Comparison of ENCODE assay signal across 8 mouse cellular contexts in the genomic region with DNA sequence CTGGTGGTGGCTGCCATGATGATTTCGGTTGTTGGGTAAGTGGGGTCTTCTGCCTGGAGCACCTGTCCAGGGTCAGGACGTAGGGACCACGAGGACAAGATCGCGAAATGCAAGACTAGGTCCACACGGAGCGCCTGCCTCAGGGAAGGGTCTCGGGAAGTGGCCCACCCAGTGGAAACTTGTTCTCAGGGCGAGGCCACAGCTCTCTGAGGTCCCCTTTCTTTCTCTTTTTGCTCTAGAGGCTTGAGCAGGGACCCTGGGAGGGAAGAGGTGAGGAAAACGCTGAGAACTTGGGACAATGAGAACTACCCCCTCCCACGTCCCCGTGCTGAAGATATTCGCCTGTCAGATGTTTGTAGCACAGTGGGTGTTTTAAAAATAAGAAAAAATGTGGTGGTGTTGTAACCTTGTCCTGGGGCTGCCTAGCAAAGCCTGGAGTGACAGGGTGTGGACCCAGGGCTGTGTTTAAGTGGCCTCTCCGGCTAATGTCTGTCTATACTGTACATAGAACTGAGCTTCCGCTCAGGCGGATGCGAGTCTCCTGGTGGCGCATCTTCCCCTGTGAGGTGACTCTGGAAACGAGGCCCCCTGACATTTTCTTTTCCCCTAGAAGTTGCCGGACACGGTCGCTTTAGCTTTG. TPM values are rescaled to one million over a fixed set of nuclear protein-coding genes. Genes with fewer than 3 reads are reported as not detected.
A peak's percentile ranks its signal among the peaks of the same experiment; 100 is the strongest.
DNase-seq lines count a peak whose midpoint lies in the region; ATAC-seq and TF ChIP-seq lines count a peak whose summit lies in the region.
"Had no signal": no experiment of that assay in that cellular context is flagged by ENCODE, and none has a peak within 500 bp of the region (broad histone marks: within the 10 kb centered on the region; RNA-seq: fewer than 3 reads in every experiment).

No protein-coding gene starts in this region.

- H3K27me3 ChIP-seq in thymus, adult 2 months (ENCODE audit: control insufficient read depth, insufficient read depth, low read length), result no peaks in the 10 kb centered on the region
- H3K27me3 ChIP-seq in liver, embryonic 11.5 days (replicated peaks; ENCODE audit: control insufficient read depth, insufficient read depth, low read length), result no peaks in the 10 kb centered on the region
- no peaks in the 10 kb centered on the region for H3K27me3 ChIP-seq in midbrain, postnatal 0 days (ENCODE audit: insufficient read depth, low read length)

- H3K9ac ChIP-seq in liver, embryonic 11.5 days (ENCODE audit: low read depth, low read length), result peak overlapping the region; percentile 83
- peak overlapping the region; percentile 82 for H3K9ac ChIP-seq in midbrain, postnatal 0 days (replicated peaks; ENCODE audit: low read length, poor library complexity, severe bottlenecking)

- TF ChIP-seq POLR2A in thymus, adult 2 months (IDR thresholded peaks at IDR 0.05; ENCODE audit: control insufficient read depth, extremely low read depth, insufficient read depth, low read length, poor library complexity), result no peak

- H3K4me2 ChIP-seq in liver, embryonic 11.5 days, result peak overlapping the region; percentile 88
- peak overlapping the region; percentile 75 for H3K4me2 ChIP-seq in midbrain, postnatal 0 days (ENCODE audit: low read depth, low read length, poor library complexity, severe bottlenecking)

- H3K4me3 ChIP-seq in thymus, adult 2 months (ENCODE audit: control insufficient read depth, insufficient read depth, low read length), result peak overlapping the region; percentile 88
- peak overlapping the region; percentile 77 for H3K4me3 ChIP-seq in liver, embryonic 11.5 days (ENCODE audit: low read depth, low read length)
- peak overlapping the region; percentile 67 for H3K4me3 ChIP-seq in midbrain, postnatal 0 days (ENCODE audit: low read depth, low read length)

- H3K27ac ChIP-seq in thymus, adult 2 months (ENCODE audit: control insufficient read depth, insufficient read depth, low read length), result peak overlapping the region; percentile 88
- H3K27ac ChIP-seq in liver, embryonic 11.5 days (ENCODE audit: low read depth, low read length), result peak overlapping the region; percentile 10
- H3K27ac ChIP-seq in midbrain, postnatal 0 days (ENCODE audit: low read depth, low read length), result peak overlapping the region; percentile 59

- H3K36me3 ChIP-seq in thymus, adult 2 months (ENCODE audit: control insufficient read depth, insufficient read depth, low read length), result no peaks in the 10 kb centered on the region
- H3K36me3 ChIP-seq in liver, embryonic 11.5 days (ENCODE audit: control insufficient read depth, insufficient read depth, low read length), result 0 out of 2 replicates have a peak, but pooled peaks cover 6% of the 10 kb centered on the region
- no peaks in the 10 kb centered on the region for H3K36me3 ChIP-seq in midbrain, postnatal 0 days (ENCODE audit: insufficient read depth, low read length)

- peak; percentile 20 to 24; a peak in 2 of 4 replicates for ATAC-seq in hematopoietic stem cell, adult 5-6 weeks (replicated peaks in 1 of 2; ENCODE audit: insufficient read depth in 1 of 2, low FRiP score in 2 of 2, low TSS enrichment in 1 of 2, low read depth in 1 of 2, poor library complexity in 2 of 2, severe bottlenecking in 2 of 2)
- peak; percentile 83 for ATAC-seq in liver, embryonic 11.5 days (replicated peaks; ENCODE audit: low FRiP score)
- ATAC-seq in midbrain, postnatal 0 days (ENCODE audit: low FRiP score), result peak; percentile 61

- WGBS in thymus, adult 2 months, result under 1% methylated on average over 22 of the region's 22 CpGs
- WGBS in liver, embryonic 11.5 days, result 4% methylated on average over 22 of the region's 22 CpGs
- 1% methylated on average over 22 of the region's 22 CpGs for WGBS in midbrain, postnatal 0 days

- no peaks in the 10 kb centered on the region for H3K9me3 ChIP-seq in liver, embryonic 11.5 days (ENCODE audit: control insufficient read depth, low read length)
- H3K9me3 ChIP-seq in midbrain, postnatal 0 days (ENCODE audit: low read length), result no peaks in the 10 kb centered on the region

- peaks cover 12% of the 10 kb centered on the region for H3K4me1 ChIP-seq in thymus, adult 2 months (replicated peaks; ENCODE audit: control insufficient read depth, insufficient read depth, low read length)
- H3K4me1 ChIP-seq in liver, embryonic 11.5 days (replicated peaks; ENCODE audit: control insufficient read depth, insufficient read depth, low read length), result peaks cover 22% of the 10 kb centered on the region
- H3K4me1 ChIP-seq in midbrain, postnatal 0 days (ENCODE audit: insufficient read depth, low read length), result peaks cover 8% of the 10 kb centered on the region; the same call in 1 of the 2 replicates

- TF ChIP-seq CTCF in thymus, adult 2 months (IDR thresholded peaks at IDR 0.05; ENCODE audit: borderline replicate concordance, control insufficient read depth, extremely low read depth, insufficient read depth, low read length, poor library complexity), result no peak
- no peak; the same call in 1 of the 2 replicates for TF ChIP-seq CTCF in midbrain, postnatal 0 days (IDR thresholded peaks at IDR 0.05)

- DNase-seq in thymus, adult 2 months, result peak; percentile 52
- no peak for DNase-seq in thymus, postnatal 10 days (ENCODE audit: low spot score in 2 of 2)
- peak; percentile 59 for DNase-seq in brain, adult 2 months (ENCODE audit: low read depth, low spot score)
- DNase-seq in liver, embryonic 11.5 days (ENCODE audit: low spot score), result peak; percentile 54
- peak; percentile 16 for DNase-seq in midbrain, postnatal 0 days (ENCODE audit: low spot score)
- no peak for DNase-seq in ovary, postnatal 36 days (ENCODE audit: low spot score)

RNA-seq across cellular contexts. Expression of a gene that starts 0.6 kb away (rescaled TPM):
- 97.8 and 102 TPM in 2 replicates for polyA plus RNA-seq in thymus, adult 2 months (2012; rRNA removed)
- 52.7 and 84.3 TPM in 2 replicates for total RNA-seq in hematopoietic stem cell, adult 5-6 weeks (2017)
- 36.4 and 38.6 TPM in 2 replicates for polyA plus RNA-seq in liver, embryonic 11.5 days (2014; fragmentation: Nextera tagmentation; extraction: Ambion mirVana)
- 115 and 118 TPM in 2 replicates for total RNA-seq in midbrain, postnatal 0 days (2014; rRNA removed)
- 151 and 153 TPM in 2 replicates for polyA plus RNA-seq in midbrain, postnatal 0 days (2015; fragmentation: Nextera tagmentation; extraction: Ambion mirVana)

RNA-seq across cellular contexts. Expression of a gene that starts 5.6 kb away (rescaled TPM):
- polyA plus RNA-seq in thymus, adult 2 months (2012; rRNA removed), result 14.3 and 18.3 TPM in 2 replicates
- 79.2 and 109 TPM in 2 replicates for total RNA-seq in hematopoietic stem cell, adult 5-6 weeks (2017)
- polyA plus RNA-seq in liver, embryonic 11.5 days (2014; fragmentation: Nextera tagmentation; extraction: Ambion mirVana), result 60.5 and 65.3 TPM in 2 replicates
- 54.5 and 68.1 TPM in 2 replicates for total RNA-seq in midbrain, postnatal 0 days (2014; rRNA removed)
- polyA plus RNA-seq in midbrain, postnatal 0 days (2015; fragmentation: Nextera tagmentation; extraction: Ambion mirVana), result 63.9 and 68.1 TPM in 2 replicates

RNA-seq across cellular contexts. Expression of a gene that starts 32.2 kb away (rescaled TPM):
- polyA plus RNA-seq in thymus, adult 2 months (2012; rRNA removed), result 3.9 and 4.7 TPM in 2 replicates
- total RNA-seq in hematopoietic stem cell, adult 5-6 weeks (2017), result 119 and 157 TPM in 2 replicates
- 21.1 and 21.8 TPM in 2 replicates for polyA plus RNA-seq in liver, embryonic 11.5 days (2014; fragmentation: Nextera tagmentation; extraction: Ambion mirVana)
- total RNA-seq in midbrain, postnatal 0 days (2014; rRNA removed), result 23.4 and 26.2 TPM in 2 replicates
- 44.1 and 51.4 TPM in 2 replicates for polyA plus RNA-seq in midbrain, postnatal 0 days (2015; fragmentation: Nextera tagmentation; extraction: Ambion mirVana)

RNA-seq across cellular contexts. Expression of a gene that starts 41.5 kb away (rescaled TPM):
- polyA plus RNA-seq in thymus, adult 2 months (2012; rRNA removed), result 0.14 and 0.73 TPM in 2 replicates
- not detected in 2 replicates for total RNA-seq in hematopoietic stem cell, adult 5-6 weeks (2017)
- polyA plus RNA-seq in liver, embryonic 11.5 days (2014; fragmentation: Nextera tagmentation; extraction: Ambion mirVana), result 0.08 TPM in 1 of 2 replicates, not detected in the other
- not detected in 2 replicates for total RNA-seq in midbrain, postnatal 0 days (2014; rRNA removed)
- polyA plus RNA-seq in midbrain, postnatal 0 days (2015; fragmentation: Nextera tagmentation; extraction: Ambion mirVana), result not detected in 2 replicates
- total RNA-seq: layer of hippocampus, adult 18-20 months had no signal

Comparison
In these comparisons a context has a peak if more than half of its experiments do, and no peak if none do; other contexts are left out.
1. DNase-seq: peak in thymus, adult 2 months (single experiment), brain, adult 2 months (single experiment), liver, embryonic 11.5 days (single experiment) and midbrain, postnatal 0 days (single experiment); none in thymus, postnatal 10 days (0 of 2) and ovary, postnatal 36 days (single experiment).
2. H3K27ac ChIP-seq: peak in every context shown above with its lines; median percentile 88 in thymus, adult 2 months; 59 in midbrain, postnatal 0 days; 10 in liver, embryonic 11.5 days.
3. ATAC-seq: peak in every context shown above with its lines; median percentile 83 in liver, embryonic 11.5 days; 61 in midbrain, postnatal 0 days; 22 in hematopoietic stem cell, adult 5-6 weeks.
4. Peak in every context shown above with its lines, with median percentiles within 50 percentile points of each other: H3K4me3 ChIP-seq.